Mouse (Mus musculus): ENCODE data around the gene Fgr.
"Not testable (repeated sequence)": the region's sequence is repeated elsewhere in the genome, so short reads cannot be mapped to it uniquely, and the experiment has no call there.

Gene Fgr

DNA sequence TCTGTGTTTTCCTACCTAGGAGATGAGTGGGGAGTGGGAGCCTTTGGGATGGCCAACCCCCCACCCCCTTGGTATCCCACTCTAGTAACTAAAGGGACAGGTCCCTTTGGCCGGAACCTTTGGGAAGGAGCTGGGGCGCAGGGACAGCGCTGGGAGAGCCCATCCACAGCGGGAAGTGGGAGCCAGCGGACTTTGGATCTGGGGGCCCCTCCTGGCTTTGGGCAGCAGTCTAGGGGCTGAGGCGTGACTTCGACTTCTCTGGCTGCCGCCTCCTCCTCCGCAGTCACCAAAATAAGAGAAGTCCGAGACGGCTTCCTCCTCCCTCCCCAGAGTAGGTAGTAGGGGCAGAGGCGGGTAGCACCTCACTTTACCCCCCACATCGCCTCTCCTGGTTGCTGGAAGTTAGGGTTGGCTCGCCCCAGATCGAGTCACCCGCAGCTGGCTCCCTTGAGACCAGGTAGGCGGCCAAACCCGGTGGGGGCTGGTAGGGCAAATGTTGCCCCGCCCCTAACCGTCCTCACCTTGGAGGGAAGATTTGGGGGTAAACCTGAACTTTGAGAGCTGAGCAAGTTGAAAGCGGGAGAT is at the start of gene Fgr:
Fgr (plus strand) TSS at position 282 of the 585 bp plus-strand sequence.
- DNase-seq (ENCODE audit: low spot score) = no peak

DNA sequence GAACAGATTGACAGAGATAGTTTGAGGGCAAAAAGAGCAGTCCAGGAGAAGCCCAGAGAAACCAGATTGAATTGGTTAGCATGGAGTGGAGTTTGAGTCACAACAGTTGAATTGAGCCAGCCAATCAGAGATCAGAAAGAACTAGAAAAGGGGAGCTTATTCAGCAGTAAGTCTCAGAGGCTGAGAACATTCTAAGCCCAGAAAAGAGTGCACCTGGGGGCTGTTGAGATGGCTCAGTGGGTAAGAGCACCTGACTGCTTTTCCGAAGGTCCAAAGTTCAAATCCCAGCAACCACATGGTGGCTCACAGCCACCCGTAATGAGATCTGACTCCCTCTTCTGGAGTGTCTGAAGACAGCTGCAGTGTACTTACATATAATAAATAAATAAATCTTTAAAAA is 47.4 kb upstream of the Fgr start:
- not testable (repeated sequence) for DNase-seq (ENCODE audit: low spot score)

DNA sequence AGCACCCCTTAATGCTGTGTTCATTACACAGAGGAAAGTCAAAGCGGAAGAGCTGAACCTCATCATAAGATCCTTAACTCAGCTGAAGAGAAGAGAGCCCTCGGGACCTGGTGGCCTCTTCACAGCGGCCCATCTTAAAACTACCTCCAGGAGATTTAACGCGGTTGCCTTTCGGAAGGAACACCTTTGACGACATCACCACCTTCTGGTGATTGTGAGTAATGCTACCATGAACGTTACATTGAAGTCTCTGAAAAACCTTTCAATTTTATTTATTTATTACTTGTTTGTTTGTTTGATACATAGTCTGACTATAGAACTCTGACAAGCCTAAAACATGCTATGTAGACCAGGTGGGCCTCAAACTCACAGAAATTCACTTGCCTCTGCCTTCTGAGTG is 43.1 kb upstream of the Fgr start:
- DNase-seq (ENCODE audit: low spot score) = no peak

DNA sequence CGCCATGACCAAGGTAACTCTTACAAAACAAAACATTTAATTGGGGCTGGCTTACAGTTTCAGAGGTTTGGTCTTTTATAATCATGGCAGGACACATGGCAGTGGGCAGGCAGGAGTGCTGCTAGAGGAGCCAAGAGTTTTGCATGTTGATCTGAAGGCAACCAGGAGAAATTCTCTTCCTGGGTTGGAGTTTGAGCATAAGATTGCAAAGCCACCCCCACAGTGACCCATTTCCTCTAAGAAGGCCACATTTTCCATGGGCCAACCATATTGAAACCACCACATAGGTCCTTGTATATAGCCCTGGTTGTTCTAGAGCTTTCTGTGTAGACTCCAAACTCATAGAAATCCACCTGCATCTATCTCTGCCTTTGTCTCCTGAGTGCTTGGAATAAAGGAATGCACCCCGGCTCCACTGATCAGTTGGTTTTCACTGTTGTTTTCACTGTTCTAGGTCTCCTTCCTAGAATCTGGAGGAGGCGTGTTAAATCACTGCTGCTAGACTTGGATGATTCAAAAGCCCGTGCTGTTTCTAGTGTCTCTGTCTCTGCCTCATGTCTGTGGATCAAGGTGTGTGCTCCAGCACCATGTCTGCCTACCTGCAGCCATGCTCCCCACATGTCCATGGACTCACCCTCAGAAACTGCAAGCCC is 41.0 kb upstream of the Fgr start:
- DNase-seq (ENCODE audit: low spot score) = no peak

DNA sequence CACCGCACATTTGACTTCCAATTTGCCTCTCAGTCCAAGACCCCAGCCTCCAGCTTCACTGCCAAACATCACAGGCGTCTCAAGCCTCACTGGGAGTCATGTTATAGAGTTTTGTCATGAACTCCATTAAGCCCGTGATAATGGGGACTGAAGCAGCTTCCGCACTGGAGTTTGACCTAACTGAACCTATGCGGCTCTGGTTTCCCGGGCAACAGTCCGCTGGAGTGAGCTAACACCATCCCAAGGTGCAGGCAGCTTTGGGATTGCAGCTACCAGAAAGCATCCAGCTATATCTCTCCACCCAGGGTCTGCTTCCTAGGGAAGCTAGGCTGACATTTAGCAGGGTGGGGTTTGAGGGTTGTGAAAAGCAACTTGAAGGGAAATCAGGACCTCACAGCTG is 39.3 kb upstream of the Fgr start:
- no peak for DNase-seq (ENCODE audit: low spot score)

DNA sequence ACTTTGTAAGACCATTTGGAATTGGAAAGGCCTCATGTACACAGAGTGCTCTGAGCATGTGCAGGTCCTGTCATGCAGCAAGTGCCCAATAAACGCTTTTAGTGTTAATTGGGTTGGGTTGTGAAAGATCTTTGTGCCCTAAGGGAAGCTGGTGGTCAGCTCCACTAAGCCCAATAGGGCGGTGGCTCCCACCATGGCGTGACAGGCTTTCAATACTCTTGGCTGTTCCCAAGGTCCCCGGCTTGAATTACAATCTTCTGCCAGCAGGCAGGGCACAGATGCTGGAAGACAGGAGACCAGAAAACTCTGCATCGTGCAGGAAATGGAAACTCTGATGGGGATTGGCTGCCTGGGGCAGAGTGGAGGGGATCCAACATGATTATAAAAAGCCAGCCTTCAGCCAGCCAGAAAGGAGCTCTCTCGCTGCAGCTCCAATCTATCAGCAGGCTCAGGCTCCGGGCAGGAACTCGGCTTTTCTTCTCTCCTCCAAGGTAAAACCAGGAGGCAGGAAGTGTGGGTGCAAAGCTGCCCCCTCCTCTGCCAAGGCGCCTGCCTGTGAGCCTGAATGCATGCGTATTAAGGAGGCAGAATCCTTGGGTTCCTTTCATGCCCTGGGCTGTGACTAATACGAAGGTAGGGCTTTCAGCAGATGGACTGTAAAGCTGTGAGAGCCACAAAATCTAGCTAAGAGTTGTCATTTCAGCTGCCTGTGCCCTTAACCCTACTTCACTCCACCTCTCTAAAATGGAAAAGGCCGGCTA is 35.5 kb upstream of the Fgr start:
- no peak for DNase-seq (ENCODE audit: low spot score)

DNA sequence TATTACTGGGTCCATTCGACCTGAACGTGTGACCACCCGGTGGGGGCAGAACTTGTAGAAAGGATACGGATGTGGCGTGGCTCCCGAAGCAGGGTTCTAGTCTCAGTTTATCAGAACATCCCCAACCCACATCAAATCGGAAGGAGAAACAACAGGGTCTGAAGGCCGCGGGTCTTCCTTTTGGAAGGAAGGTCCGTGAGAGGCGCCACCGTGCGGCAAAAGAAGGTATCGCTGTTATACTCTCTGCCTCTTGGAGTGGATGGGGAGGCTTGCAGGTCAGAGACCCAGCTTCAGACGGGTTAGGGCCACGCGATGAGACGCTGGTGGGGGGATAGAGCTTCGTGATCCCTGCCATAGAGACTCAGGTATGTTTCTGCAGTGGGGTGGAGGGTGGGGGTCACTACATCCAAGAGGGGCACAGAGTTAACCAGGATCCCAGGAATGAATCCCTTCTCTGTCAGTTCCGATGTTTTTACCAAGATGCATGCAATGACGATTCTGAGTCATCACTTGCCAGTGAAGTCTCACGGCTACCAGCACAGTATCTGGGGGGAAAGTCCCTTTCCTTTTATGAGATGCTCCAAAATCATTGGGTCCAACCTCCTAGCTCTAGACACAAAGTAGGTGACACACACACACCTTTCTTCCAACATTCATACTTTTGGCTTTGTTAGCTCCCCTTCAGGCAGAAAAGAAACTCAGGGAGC is 34.3 kb upstream of the Fgr start:
- DNase-seq (ENCODE audit: low spot score) = no peak

DNA sequence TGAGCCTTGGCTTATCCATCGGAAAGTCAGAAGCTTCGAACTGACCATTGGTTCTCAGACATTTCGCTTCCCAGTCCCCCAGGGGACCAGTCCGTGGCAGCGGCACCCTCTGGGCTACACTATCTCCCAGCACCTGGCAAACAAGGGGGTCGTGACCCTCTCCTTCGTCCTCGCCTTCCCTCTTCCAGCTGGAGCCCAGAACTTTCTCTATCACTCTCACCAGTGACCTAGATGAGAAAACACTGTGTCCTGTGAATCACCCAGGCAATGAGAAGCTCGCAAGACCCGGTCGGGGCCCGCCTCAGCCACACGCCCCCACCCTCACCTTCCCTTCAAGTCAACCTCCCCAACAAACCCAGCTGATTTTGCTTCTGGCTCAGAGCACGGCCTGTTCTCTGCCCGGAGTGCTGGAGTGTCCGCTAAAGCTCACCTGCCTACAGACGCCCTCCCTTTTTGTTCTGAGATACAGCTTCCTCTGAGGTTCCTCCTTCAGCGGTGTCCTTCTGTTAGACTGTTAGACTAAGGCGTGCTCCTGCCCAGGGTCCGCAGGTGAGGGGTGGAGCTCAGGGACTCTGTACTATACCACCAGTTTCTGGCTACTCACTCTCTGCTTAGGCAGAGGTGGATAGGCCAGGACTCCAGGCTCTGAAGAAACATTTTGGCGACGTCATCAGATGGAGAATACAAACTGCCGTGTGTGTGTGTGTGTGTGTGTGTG is 32.7 kb upstream of the Fgr start:
- no peak for DNase-seq (ENCODE audit: low spot score)

DNA sequence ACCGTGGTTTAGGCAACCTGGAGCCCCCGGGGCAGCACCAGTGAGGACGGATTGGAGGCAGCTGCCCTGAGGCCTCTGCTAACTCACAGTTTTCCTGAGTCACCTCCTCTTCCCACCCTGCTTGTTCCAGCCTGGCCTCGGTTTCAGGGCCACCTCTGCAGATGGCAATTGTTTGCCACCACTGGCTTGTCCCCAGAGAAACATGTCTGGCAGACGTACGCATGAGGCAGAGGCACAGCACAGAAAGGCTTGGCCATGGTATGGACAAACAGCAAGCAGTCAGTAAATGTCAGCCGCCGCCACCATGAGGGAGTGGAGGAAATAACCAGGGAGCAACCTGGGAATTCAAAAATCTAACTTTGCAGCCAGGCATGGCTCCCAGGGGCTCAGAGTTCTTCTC is 30.8 kb upstream of the Fgr start:
- DNase-seq (ENCODE audit: low spot score) = no peak

DNA sequence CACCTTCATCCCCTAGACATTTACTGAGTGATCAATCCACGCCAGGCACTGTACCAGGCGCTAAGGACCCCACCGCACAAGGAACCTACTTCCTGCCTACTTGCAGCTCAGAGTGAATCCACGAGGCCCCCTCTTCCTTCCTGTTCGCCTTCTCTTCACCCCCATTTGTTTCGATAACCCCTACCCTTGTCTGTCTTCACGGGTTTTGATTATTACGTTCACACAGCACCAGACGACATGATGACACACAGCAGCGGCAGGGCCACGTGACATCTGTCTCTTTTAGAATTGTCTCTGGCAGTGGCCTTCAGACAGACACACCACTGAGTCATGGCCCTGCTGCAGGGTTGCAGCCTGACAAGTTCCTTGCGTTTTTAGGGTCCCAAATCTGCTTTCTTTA is 29.8 kb upstream of the Fgr start:
- no peak for DNase-seq (ENCODE audit: low spot score)

DNA sequence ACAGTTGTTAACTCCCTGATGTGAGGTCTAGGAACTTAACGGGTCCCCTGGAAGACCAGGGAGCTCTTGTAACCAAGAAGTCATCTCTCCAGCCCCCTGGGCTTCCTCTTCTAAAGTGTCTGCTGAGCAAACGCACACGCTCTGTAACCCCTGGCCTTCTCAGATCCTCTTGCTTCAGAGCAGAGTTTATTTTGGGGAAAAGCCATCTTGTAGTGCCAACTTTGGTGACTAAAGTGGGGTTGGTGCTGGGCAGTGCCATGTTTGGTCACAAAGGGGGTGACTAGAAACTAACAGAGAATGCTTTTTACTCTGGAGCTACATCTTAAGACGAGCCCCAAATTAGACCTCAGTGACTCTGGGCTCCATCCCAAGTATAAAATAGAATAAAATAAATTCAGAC is 29.1 kb upstream of the Fgr start:
- DNase-seq (ENCODE audit: low spot score) = no peak

DNA sequence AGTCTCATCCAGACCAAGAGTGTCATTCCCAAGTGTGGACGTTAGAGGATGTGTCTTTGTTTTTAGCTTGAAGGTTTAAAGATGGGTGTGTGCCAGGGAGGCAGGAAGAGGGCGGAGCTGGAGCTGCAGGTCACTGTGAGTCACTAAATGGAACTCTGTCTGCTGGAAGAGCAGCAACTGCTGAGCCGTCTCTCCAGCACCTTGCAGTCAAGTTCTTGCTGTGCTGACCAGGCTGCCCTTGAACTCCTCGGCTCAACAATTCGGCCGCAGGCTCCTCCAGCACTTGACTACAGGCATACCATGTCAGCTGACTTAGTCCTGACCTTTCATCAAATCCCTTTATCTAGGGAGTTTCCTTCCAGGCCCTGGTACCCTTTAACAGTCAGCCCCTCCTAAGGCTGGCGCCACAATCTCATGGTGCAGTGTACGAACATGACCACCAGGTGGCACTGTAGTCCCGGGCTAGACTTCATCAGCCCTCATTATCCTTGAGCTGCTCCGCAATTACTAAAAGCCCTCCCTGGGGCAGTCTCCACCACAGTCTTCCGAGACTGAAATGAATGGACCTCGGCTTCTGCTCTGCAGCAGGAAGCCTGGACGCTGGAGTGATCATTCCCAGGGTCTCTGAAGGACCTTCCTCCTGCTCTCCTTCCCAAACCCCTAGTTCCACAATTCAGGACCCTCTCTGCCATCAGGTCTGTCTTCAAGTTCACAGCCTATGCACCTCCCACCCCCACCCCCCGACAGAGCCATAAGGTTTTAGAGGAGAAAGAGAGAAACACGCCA is 28.4 kb upstream of the Fgr start:
- DNase-seq (ENCODE audit: low spot score) = peak; percentile 87

DNA sequence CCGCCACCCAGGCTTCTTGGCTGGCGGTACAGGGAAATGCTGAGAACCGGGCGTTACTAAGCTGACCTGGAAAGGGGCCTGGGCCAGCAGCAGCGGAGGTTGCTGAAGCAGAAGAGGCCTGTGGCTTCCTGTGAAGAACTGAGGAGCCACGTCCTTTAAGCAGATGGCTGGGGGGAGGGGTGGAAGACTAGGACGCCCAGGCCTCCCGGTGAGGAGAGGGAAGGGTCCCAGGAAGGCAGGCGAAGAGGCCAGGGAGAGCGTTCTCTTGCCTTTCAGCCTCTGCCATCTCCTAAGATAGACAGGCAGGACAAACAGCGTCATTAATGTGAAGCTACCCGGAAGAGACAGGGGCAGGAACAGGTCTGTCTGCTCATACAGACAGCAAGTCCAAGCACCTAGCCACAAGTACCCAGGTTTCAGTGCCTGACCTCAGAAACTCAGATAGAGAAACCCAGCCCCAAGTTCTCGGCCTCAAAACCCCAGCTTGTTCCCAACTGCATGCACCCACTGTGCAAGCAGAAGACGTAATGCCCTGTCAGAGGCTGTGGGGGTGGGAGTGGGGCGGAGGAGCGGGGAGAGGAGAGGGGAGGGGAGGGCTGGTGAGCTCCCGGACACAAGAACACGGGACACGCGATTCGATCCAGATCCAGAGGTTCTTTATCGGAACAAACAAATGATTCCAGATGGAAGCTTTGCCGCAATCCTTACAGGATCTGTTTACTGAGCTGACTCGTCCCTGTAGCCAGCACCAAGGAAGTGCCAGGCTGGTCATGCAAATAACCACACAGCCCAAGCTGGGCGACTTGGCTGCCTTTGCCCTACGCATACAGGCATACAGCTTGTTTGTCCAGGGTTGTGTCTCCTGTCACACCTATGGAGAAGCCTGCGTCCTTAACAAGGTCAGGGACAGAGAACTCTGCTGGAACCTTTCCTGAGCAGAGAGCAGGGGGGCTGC is 27.6 kb upstream of the Fgr start:
- DNase-seq (ENCODE audit: low spot score) = no peak

DNA sequence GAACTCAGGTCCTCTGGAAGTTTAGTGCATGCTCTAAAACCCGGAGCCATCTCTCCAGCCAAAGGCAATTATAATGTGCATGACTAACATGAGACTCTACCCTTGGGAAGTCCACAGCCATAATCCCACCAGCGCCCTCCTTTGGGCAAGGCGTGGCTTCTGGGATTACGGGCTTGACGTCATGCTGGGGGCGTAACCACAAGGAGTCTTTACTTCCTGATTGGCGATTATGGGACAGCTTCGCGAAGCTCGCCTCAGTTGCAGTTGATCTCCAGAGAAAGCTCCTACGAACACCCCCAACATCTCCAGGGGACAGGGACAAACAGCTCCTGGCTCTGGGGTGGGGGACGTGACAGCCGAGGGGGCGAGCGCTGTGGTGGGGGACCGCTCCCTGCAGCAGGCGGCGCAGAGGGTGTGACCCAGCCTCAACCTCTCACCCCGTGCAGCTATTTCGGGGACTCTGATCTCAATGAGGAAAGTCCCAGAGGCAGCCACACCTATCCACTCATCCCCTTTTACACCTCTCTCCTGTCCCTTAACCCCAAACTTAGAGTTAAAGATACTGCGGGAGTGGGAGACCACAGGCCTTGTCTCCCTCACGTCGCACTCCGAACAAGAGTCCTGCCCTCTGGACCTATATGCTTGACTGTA is 23.9 kb upstream of the Fgr start:
- DNase-seq (ENCODE audit: low spot score) = no peak

DNA sequence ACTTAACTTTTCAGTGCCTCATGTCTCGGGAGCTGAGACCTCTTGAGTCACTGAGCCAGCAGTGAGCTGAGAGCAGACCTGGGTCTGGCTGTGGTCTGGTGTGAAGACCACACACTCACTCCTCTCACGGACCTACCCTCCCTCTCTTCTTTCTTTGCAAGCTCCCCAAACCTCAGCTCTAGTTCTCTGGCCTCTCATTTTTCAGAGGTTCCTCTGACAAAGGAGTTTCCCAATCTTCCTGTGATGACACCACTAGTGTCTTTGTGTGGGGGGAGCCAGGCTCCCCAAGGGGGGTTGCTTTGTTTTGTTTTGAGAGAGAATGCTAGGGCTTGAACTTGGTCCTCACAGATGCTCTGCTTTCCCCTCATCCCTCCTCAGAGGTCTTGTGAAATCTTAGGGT is 22.9 kb upstream of the Fgr start:
- DNase-seq (ENCODE audit: low spot score) = no peak

DNA sequence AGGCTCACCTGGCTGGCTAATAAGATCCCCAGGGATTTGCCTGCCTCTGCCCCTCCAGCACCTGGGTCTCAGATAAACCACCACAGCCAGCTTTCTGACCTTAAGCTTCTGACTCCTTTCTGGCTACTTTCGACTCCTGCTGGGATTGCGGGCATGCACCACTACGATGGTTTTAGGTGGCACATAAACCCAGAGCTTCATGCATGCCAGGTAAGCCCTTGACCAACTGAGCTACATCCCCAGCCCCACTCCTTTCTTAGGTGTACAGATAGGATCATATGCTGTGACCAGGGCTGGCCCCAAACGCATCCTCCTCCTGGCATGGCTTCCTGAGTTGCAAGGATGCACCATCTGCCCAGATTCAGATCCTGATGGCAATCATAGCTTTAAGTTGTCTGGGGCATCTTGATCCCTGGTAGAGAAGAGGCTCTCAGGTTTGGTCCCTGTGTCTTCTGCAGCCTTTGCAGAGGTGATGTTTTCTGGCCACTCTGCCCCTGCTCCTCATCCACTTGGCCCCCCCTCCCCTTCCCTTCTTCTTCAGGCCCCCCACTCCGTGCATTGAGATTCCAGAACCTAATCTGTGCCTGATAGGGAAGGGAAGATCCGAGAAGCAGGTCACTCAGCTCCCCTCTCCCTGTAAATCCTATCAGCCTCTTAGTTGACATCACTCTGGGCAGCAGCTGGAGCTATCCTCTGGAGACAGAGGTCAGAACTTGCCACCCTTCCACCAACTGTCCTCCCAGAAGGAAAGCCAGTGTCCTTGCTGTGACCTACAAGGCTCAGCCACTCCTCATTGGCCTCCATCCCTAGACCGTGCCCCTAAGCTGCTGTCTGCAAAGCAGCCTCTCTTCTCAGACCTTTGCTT is 19.1 kb upstream of the Fgr start:
- no peak for DNase-seq (ENCODE audit: low spot score)

DNA sequence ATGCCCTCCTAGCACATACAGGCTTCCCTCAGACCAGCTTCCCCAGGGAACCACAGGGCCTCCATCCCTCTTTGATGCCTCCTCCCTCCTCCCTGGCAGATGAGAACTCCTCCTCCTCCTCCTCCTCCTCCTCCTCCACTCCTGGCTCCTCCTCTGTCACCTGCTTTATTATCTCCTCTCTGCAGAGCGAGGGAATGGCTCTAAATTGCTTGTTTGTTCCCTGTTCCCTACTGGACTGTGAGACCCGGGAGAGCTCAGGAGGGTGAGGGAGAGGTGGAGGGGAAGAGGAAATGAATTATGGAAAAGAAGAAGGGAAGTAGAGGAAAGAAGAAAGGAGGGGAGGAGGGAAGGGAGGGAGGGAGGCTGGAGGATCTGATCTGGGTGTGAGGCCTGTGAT is 18.5 kb upstream of the Fgr start:
- no peak for DNase-seq (ENCODE audit: low spot score)

DNA sequence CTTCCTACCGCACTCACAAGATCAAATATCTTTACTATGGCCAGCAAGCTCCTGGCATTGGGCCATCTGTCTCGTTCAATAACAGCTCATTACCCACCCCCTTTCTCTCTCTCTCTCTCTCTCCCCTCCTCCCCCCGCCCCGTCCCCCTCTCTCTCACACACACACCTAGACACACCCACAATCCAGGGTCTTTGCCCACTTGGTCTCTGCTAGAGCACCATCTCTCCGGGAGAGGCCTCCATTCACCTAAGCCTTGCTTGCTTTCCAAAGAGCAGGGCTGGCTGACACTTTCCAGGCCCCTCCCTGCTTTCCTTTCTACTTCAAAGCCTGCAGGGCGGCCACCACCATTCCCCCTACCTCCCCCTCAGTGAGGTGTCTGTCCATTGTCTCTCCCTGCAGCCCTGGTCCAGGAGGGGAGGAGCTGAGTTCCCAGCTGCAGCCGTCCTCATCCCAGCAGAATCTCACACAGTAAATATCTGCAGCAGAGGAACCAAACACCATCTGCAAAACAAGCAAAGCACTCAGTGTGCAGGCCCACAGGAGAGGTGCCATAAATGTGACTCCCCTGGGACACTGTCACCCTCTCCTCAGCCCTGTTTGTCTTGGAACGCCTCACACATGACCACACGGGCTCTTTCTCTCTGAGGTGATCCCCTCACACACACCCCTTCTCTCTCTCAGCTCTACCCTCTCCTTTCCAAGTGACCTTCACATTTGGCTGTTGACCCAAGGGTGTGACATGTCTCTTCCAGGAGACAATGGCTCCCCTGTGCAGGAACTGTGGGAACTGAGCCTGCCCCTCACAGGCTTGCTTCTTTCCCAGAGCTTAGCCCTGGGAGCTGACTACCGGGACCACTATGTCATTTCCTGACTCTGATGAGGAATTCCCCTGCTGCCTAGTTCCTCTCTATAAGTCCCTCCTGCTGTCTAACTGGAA is 14.9 kb upstream of the Fgr start:
- no peak for DNase-seq (ENCODE audit: low spot score)
